Mouse (Mus musculus): ENCODE measurements around the gene Hapln3.

Hapln3 gene

GRCm38 (mm10) chr7:79079212-79079611, 51.6 kb downstream of the Hapln3 start:
- no peak for DNase-seq (ENCODE audit: low read depth, low spot score)

DNA sequence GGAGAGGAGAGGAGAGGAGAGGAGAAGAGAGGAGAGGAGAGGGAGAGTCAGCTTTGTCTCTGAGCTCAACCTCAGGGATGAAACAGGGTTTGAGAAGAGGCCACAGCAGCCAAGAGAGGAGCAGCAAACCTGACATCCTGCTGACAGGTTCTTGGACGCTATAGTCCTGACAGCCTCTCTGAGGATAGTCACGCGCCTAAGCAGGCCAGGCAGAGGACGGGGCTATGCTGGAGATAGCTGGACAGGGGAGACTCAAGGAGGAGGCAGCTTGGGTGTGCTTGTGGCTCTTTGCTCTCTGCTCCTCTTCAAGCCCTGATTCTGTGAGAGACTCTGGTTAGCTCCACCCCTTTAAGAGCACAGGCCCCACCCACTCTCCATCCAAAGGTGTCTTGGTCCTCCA, 62.6 kb downstream of the Hapln3 start:
- no peak for DNase-seq (ENCODE audit: low read depth, low spot score)

DNA sequence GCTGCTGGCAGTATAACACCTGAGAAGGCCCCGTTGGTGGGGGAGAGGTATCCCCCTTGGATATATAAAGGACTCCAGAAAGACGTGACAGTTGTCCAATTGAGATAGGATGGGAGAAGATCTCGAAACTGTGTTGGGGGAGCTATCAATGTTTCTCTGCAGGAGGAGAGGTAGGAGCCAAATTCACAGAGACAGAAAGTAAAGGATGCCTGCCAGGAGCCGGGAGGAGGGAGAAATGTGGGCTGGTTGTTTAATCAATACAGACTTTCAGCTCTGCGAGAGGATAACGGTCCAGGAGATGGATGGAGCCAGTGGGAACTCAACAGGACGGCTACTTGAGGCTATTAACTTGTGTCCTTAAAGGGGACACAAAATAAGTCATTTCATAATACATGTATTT, 63.4 kb downstream of the Hapln3 start:
- no peak for DNase-seq (ENCODE audit: low read depth, low spot score)
